Mouse (Mus musculus): ENCODE data around the gene Pgbd1.
"Not testable (repeated sequence)": the region's sequence is repeated elsewhere in the genome, so short reads cannot be mapped to it uniquely, and the experiment has no call there.

The Pgbd1 gene

DNA sequence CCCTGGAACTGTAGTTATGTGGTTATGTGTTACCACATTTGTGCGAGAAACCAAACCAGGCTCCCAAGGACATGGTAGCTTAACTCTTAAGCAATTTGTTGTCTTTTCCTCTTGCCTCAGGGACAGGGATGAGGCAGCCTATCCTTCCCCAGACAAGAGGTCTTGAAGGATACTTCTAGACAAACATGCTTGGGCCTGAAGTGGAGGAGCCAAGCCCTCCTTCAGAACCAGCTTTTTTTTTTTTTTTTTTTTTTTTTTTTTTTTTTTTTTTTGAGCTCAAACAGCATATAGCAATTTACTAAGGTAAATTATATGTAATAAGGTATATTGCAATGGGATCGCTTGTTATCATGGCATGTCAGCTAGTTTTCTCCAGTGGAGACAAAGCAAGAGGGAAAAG is 25.1 kb downstream of the Pgbd1 start:
- DNase-seq (ENCODE audit: low spot score) = no peak

DNA sequence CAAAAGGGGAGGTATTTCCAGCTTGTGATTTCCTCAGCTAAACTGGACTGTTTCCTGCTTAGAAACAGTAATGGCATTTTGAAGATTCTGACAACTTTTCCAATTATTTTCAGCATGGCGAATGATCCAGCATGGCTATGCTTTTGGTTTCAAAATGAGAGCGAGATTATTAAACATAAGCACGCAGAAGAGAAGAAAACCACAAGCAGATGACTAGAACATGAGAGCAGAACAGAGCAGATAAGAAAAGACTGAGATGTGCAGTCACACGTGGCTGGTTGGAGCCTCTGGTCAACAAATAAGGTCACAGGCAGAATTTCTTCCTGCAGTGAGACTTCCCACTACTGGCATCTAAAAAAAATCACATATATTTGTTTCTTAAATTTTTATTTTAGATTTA is 25.6 kb downstream of the Pgbd1 start:
- DNase-seq (ENCODE audit: low spot score) = no peak

DNA sequence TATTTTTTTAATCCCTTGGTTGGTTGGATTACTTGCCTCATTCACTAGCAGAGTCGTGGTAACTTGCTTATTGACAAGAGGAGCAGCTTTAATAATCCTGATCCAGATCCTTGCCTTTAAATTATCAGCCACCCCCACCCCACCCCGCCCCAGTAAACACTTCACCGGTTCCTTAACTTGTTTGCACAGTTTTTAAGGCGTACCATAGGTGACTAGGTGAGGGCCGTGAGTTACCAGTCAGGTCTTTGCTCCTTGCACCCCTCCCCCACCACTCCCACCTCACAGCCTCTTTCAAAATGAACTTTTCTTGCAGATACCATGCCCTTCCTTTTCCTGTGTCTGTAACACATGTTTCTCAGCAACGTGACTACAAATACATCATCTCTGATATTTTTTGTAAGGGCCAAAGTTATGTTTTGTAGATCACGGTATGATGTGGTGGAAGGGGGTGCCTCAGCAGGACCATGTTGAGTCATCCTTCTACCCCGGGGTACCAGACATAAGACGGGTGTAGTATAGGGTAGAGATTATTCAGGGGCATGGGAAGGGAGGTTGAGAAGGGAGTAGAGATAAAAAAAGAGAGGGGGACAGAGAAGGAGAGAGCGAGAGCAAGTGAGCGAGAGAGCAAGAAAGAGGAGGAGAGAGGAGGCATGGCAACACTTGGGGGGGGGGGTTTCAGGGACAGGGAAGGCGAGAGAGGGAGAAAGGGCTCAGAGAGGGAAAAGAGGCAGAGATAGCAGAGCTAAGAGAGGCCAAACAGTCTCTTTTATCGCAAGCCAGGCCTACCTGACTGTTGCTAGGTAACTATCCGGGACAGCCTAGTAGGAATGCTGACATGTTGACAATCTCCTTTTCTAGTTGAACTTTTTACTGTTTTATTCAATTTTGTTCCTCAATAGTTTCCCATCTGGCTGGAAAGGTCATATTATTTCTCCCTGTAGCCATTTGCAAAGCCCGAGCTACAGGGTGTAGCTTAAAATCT is 26.3 kb downstream of the Pgbd1 start:
- no peak for DNase-seq (ENCODE audit: low spot score)

DNA sequence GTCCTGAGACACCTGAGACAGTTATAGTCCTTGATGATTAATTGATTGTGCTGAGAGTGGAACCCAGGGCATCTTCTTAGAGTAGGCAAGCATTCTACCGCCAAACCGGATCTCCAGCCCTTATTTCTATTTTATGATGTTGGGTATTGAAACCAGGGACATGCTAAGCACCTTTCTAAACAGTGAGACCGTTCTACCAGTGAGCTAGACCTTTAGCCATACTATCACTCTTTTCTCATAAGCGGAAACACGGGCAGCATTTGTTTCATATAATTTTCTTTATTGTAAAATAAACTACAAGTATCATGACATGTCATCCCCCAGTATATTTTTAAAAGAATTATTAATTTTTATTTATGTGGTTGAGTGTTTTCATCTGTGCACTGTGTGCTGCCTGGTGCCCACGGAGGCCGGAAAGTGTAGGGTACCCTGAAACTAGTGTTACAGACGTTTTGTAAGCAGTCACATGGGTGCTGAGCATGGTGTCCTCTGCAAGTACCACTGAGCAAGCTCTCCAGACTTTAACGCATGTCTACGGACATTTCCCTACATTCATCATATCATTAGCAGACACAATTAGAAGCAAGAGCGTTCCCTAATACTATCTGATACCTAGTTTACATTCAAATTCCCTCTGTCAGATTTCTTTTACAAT is 31.9 kb downstream of the Pgbd1 start:
- no peak for DNase-seq (ENCODE audit: low spot score)

- DNase-seq (ENCODE audit: low spot score) = peak; percentile 78
Observed at GRCm38 (mm10) chr13:21407969-21408804, 32.7 kb downstream of the Pgbd1 start.

DNA sequence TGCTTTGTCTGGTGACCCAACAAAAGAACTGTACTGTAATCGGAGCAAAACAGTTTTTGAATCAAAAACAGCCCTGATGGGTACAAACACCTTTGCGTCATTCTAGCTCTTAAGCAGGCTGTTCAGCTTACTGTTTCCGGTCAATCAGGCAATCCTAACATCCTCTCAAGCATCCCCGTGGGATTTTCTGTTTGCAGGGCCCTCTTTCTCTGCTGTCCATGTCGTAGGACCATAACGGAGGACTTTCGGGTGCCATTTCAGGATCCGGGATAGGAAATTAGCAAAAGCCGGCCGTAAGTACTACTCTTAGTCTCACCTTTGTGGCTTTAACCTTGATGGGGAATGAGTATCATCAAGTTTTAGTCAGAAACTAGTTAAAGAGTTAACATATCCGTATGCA is 33.5 kb downstream of the Pgbd1 start:
- DNase-seq (ENCODE audit: low spot score) = no peak

DNA sequence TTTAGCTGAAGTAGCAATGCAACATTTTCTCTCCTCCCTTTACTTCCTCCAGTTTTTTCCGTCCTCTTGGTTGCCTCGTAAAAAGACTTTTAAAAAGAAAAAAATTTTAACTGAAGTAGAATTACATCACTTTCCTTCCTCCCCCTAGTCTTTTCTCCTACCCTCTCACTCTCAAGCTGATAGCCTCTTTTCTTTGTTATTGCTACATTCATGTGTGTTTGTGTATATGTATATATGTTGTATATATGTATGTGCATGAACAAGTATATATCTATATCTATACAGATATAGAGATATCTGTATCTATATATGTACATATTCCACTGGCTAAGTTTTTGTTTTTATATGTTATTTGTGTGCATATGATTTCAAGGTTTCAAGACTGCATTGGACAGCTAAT is 38.0 kb downstream of the Pgbd1 start:
- DNase-seq (ENCODE audit: low spot score) = no peak

DNA sequence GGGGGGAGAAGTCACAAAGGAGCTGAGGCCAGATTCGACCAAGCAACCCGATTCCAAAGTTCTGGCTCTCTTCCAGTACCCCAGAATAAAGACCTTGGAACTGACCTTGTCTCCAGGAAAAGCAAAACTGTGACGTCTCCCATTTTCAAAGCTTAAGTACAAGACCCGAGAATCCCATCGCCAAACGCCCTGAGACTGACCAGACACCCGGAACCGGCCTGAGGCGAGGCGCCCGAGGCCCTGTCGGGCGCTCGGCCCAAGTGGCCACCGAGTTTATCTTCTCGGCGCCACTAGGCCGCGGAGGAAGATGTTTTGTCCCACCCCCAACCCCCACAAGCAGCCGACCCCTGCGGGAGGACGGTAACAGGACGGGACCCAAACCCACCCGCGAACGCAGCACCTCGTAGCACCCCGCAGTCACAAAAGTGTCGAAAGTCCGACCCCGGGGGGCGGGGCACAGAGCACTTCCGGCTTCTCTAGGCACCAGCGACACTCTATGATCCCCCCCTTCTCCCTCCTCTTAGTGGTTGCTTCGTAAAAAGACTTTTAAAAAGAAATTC is 38.5 kb downstream of the Pgbd1 start, which contains the start of gene Zkscan3:
Zkscan3 (minus strand) TSS at position 469 of the 560 bp plus-strand sequence.
- DNase-seq (ENCODE audit: low spot score) = peak; percentile 93

- DNase-seq (ENCODE audit: low spot score) = peak; percentile 11
Observed at GRCm38 (mm10) chr13:21401636-21402286, 39.1 kb downstream of the Pgbd1 start.

- DNase-seq (ENCODE audit: low spot score) = no peak
Observed at GRCm38 (mm10) chr13:21401166-21401565, 39.7 kb downstream of the Pgbd1 start.

- no peak for DNase-seq (ENCODE audit: low spot score)
Observed at GRCm38 (mm10) chr13:21397486-21397885, 43.4 kb downstream of the Pgbd1 start.

DNA sequence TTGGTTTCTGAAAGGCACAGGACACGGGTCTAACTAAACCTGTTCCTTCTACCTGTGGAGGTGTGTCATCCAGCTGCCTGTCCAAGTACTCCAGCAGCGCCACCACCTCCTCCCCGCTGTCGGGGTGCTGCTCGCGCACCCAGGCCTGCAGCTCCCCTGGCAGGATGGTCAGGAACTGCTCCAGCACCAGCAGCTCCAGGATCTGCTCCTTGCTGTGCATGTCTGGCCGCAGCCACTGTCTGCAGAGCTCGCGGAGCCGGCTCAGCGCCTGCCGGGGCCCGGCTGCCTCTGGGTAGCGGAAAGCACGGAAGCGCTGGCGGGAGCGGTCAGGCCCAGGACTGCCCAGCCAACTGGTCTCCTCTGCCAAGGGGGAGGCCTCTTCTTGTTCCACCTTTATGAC is 44.8 kb downstream of the Pgbd1 start:
- not testable (repeated sequence) for DNase-seq (ENCODE audit: low spot score)

- no peak for DNase-seq (ENCODE audit: low spot score)
Observed at GRCm38 (mm10) chr13:21395623-21396022, 45.2 kb downstream of the Pgbd1 start.

GRCm38 (mm10) chr13:21395211-21395610 is 45.6 kb downstream of the Pgbd1 start:
- no peak for DNase-seq (ENCODE audit: low spot score)

DNA sequence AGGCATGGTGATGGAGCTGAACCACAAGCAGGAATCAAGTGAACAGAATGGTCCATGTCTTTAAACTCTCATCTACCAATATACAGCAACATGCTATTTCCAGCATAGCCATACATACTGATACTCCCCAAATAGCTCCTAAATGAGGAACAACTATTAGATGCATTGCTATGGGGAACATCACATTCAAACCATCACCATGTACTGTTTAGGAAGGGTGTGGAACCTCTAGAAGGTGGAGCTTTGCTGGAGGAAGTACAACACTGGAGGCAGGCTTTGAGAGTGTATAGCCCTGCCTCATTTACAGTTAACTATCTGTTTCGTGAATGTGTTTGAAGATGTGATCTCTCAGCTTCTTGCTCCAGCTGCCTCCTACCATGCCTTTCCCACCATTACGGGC is 63.1 kb downstream of the Pgbd1 start:
- DNase-seq (ENCODE audit: low spot score) = no peak

- no peak for DNase-seq (ENCODE audit: low spot score)
Observed at GRCm38 (mm10) chr13:21372700-21373099, 68.2 kb downstream of the Pgbd1 start.
